Mouse (Mus musculus): ENCODE results near the gene Gm10772.
"Not testable (repeated sequence)": the region's sequence is repeated elsewhere in the genome, so short reads cannot be mapped to it uniquely, and the experiment has no call there.

The Gm10772 gene

DNA sequence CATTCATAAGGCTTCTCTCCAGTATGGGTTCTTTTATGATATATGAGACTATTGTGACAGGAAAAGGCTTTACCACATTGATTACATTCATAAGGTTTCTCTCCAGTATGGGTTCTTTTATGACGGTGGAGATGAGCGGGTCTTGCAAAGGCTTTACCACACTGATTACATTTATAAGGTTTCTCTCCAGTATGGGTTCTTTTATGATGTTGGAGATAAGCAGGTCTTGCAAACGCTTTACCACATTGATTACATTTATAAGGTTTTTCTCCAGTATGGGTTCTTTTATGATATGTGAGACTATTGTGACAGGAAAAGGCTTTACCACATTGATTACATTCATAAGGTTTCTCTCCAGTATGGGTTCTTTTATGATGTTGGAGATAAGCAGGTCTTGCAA lies at the start of gene Gm10772:
Gene Gm10772 (minus strand): TSS at position 101 of the 400 bp plus-strand sequence.
- not testable (repeated sequence) for DNase-seq (ENCODE audit: low read depth, low spot score)

DNA sequence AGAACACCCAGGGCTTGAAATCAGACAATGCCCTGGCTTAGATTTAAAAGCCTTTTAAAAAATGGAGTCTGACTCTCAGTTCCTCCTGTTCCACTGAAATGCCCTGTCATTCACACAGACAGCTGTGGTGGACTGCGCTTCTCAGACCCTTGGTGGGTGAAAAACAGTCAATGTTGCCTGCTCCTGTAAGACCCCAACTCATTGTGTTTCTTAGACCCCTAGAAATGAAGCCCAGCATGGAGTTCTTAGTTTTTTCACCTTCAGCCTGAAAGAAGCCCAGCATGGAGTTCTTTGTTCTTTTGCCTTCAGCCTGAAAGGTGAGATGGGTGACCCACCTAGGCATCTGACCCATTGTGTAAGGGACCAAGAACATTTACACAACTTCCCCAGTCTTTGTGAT lies 36.5 kb upstream of the Gm10772 start:
- DNase-seq (ENCODE audit: low read depth, low spot score) = not testable (repeated sequence)

DNA sequence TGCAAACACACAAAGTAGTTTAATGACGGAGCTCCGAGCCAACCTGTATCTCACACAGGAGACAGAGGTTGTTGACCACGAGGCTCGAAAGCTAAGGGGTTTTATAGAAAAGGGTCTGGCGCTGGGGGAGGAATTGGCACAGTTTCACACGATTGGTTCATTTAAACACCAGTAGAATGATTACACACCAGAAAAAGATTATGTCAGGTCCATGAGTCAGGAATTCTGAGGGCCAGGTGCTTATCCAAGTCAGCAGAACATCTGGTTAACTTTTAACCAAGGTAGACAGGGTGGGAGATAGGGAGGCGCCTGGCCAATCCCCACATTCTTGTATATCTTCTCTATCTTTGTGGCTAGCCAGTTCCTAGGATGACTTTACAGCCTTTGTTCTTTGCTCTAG lies 35.8 kb upstream of the Gm10772 start:
- DNase-seq (ENCODE audit: low read depth, low spot score) = not testable (repeated sequence)

- no peak for DNase-seq (ENCODE audit: low read depth, low spot score)
Measured at GRCm38 (mm10) chr13:66214349-66214748, 13.0 kb downstream of the Gm10772 start.

DNA sequence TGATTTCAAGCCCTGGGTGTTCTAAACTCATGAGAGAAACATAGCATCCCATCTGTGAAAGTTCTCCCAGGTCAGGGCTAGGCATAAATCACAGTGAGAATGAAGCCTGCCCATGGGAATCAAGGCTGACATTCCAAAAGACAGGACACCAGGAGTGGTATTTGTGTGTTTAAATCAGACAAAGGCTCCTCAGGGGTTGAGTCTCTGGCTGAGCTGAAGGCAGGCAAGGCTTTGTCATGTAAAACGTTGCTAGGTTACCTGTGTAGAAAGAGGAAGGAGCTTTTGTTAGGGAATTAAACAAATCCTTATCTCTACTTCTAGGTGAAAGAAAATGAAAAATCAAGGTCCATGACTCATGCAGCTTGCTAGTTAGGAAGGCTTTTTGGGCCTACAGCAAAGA lies 13.6 kb downstream of the Gm10772 start:
- DNase-seq (ENCODE audit: low read depth, low spot score) = not testable (repeated sequence)

- not testable (repeated sequence) for DNase-seq (ENCODE audit: low read depth, low spot score)
Measured at GRCm38 (mm10) chr13:66179172-66179571, 48.2 kb downstream of the Gm10772 start.
